Mouse (Mus musculus): ENCODE data around the gene Gm17267.
"Not testable (repeated sequence)": the region's sequence is repeated elsewhere in the genome, so short reads cannot be mapped to it uniquely, and the experiment has no call there.

Gene Gm17267

DNA sequence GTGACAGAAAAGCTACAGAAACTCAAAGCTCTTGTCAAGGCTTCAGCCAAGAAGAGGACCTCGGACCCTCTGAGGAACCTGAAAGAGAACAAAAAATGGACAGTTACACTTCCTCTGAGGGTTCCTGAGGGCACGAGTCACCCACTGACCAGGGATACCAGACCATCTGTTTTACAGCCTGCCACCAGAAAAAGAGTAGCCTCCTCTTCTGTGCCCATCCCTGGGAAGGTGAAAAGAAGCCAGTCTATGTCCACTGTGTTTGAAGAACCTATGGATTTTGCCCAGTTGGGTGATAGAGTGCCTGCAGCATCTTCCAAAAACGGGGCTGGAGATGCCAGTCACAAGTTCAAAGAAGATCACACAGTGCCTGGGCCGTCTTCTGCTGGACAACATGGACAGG is at the start of gene Gm17267:
TSS of gene Gm17267 (plus strand) at position 301 of the 400 bp plus-strand sequence.
- not testable (repeated sequence) for DNase-seq (ENCODE audit: low spot score in 2 of 2)
